Mouse (Mus musculus): ENCODE measurements around the gene Ctbs. TPM values are rescaled to one million over a fixed set of nuclear protein-coding genes. Genes with fewer than 3 reads are reported as not detected.
A peak's percentile ranks its signal among the peaks of the same experiment; 100 is the strongest.

Ctbs gene
- polyA plus RNA-seq, 1 experiment from 2014 or later: 8.9 TPM

GRCm38 (mm10) chr3:146501601-146502123, 52.1 kb downstream of the Ctbs start:
- Histone ChIP-seq H3K36me3 (ENCODE audit: insufficient read depth) (peaks cover 35% of the 10 kb centered on the region), H3K9ac (peak overlapping the region; percentile 96), H3K9me3 (ENCODE audit: low read depth, low read length) (no peaks in the 10 kb centered on the region), H3K27ac (ENCODE audit: low read depth) (no peak overlapping the region), H3K27me3 (ENCODE audit: insufficient read depth, low read length) (no peaks in the 10 kb centered on the region), H3K4me1 (ENCODE audit: insufficient read depth) (peaks cover 8% of the 10 kb centered on the region; the same call in 1 of the 2 replicates), H3K4me3 (ENCODE audit: low read depth, low read length) (peak overlapping the region; percentile 84), H3K4me2 (peak overlapping the region; percentile 85)
- ATAC-seq (ENCODE audit: insufficient read depth) (no peak), DNase-seq (no peak)
- 41% methylated on average over 5 of the region's 5 CpGs for WGBS
- TF ChIP-seq CTCF (IDR thresholded peaks at IDR 0.05; ENCODE audit: low read depth): no peak

GRCm38 (mm10) chr3:146506711-146507110, 57.1 kb downstream of the Ctbs start:
- Histone ChIP-seq H3K4me1 (ENCODE audit: insufficient read depth) (peaks cover 3% of the 10 kb centered on the region; the same call in 1 of the 2 replicates), H3K27me3 (ENCODE audit: insufficient read depth, low read length) (no peaks in the 10 kb centered on the region), H3K9ac (no peak overlapping the region), H3K27ac (ENCODE audit: low read depth) (no peak overlapping the region), H3K4me2 (no peak overlapping the region), H3K36me3 (ENCODE audit: insufficient read depth) (peaks cover 81% of the 10 kb centered on the region), H3K4me3 (ENCODE audit: low read depth, low read length) (no peak overlapping the region), H3K9me3 (ENCODE audit: low read depth, low read length) (no peaks in the 10 kb centered on the region)
- no peak for TF ChIP-seq CTCF (IDR thresholded peaks at IDR 0.05; ENCODE audit: low read depth)
- DNase-seq (no peak), ATAC-seq (ENCODE audit: insufficient read depth) (no peak)
- 96% methylated on average over 7 of the region's 7 CpGs for WGBS

Other genes starting within 250 kb of the Ctbs start
- gene Lpar3, start 228.8 kb upstream of the Ctbs start, polyA plus RNA-seq (2014; fragmentation: Nextera tagmentation; extraction: Ambion mirVana): 1.8 and 1.9 TPM in 2 replicates
- gene Ssx2ip, start 45.2 kb upstream of the Ctbs start, polyA plus RNA-seq (2014; fragmentation: Nextera tagmentation; extraction: Ambion mirVana): 29.3 and 30.5 TPM in 2 replicates
- 4.2 and 4.8 TPM in 2 replicates for gene Spata1, start 50.0 kb downstream of the Ctbs start, polyA plus RNA-seq (2014; fragmentation: Nextera tagmentation; extraction: Ambion mirVana)
- gene Gng5, start 50.0 kb downstream of the Ctbs start, polyA plus RNA-seq (2014; fragmentation: Nextera tagmentation; extraction: Ambion mirVana): 887 and 951 TPM in 2 replicates
- gene Rpf1, start 71.6 kb downstream of the Ctbs start, polyA plus RNA-seq (2014; fragmentation: Nextera tagmentation; extraction: Ambion mirVana): 55.7 and 56.1 TPM in 2 replicates
- gene Uox, start 120.6 kb downstream of the Ctbs start, polyA plus RNA-seq (2014; fragmentation: Nextera tagmentation; extraction: Ambion mirVana): not detected in 2 replicates
- not detected in 2 replicates for gene Dnase2b, start 165.8 kb downstream of the Ctbs start, polyA plus RNA-seq (2014; fragmentation: Nextera tagmentation; extraction: Ambion mirVana)
- gene 4930503B20Rik, start 201.5 kb downstream of the Ctbs start, polyA plus RNA-seq (2014; fragmentation: Nextera tagmentation; extraction: Ambion mirVana): not detected in 2 replicates
- 0.66 and 1.2 TPM in 2 replicates for gene Samd13, start 235.8 kb downstream of the Ctbs start, polyA plus RNA-seq (2014; fragmentation: Nextera tagmentation; extraction: Ambion mirVana)